Mouse (Mus musculus) thymus, adult 2 months (tissue): ENCODE data around the gene Mylk. TPM values are rescaled to one million over a fixed set of nuclear protein-coding genes. Genes with fewer than 3 reads are reported as not detected.

Source experiments
- DNase-seq: peaks from one replicate; pipeline ENCODE4 v3.0.0; 2021
- H3K27ac ChIP-seq: fragments of 200-500 bp; 2 replicates; pipeline ENCODE4 v1.5.1; 2012; ENCODE audit warnings: low read length, control low read depth; ENCODE audit not compliant: control insufficient read depth, insufficient read depth
- H3K27me3 ChIP-seq: fragments of 200-500 bp; 2 replicates; pipeline ENCODE4 v1.6.1; 2012; ENCODE audit warnings: mild to moderate bottlenecking, low read length, moderate library complexity, mixed read lengths; ENCODE audit not compliant: control insufficient read depth, insufficient read depth
- H3K36me3 ChIP-seq: fragments of 200-500 bp; 2 replicates; pipeline ENCODE4 v1.6.1; 2012; ENCODE audit warnings: mild to moderate bottlenecking, low read length, moderate library complexity; ENCODE audit not compliant: control insufficient read depth, insufficient read depth
- H3K4me1 ChIP-seq: fragments of 200-500 bp; replicated peaks from 2 replicates; pipeline ENCODE4 v1.6.1; 2012; ENCODE audit warnings: low read length; ENCODE audit not compliant: control insufficient read depth, insufficient read depth
- H3K4me3 ChIP-seq: fragments of 200-500 bp; 2 replicates; pipeline ENCODE4 v1.5.1; 2012; ENCODE audit warnings: mild to moderate bottlenecking, low read length, control low read depth, moderate library complexity; ENCODE audit not compliant: control insufficient read depth, insufficient read depth
- CTCF ChIP-seq: fragments of 200-500 bp; IDR thresholded peaks from 2 replicates; pipeline ENCODE4 v1.5.1; 2012; ENCODE audit warnings: mild to moderate bottlenecking, control low read depth, low read length, moderate library complexity, borderline replicate concordance; ENCODE audit not compliant: control insufficient read depth, poor library complexity, insufficient read depth; ENCODE audit errors: extremely low read depth
- POLR2A ChIP-seq: fragments of 200-500 bp; IDR thresholded peaks from 2 replicates; pipeline ENCODE4 v1.6.1; 2012; ENCODE audit warnings: mild to moderate bottlenecking, low read length, control low read depth, moderate library complexity; ENCODE audit not compliant: control insufficient read depth, poor library complexity, insufficient read depth; ENCODE audit errors: extremely low read depth
- WGBS: fragments of 180-500 bp; shearing (Covaris S2); methylation state at CpG from one replicate; pipeline ENCODE4 v1.1.7; 2018; 5-methylcytosine and 5-hydroxymethylcytosine counted together
- polyA plus RNA-seq: library from polyadenylated mRNA; depleted of rRNA; stranded (reverse); fragments of >200 nt; gene quantifications from 2 replicates; pipeline ENCODE4 v1.2.3, GENCODE M21; 2012

Mylk gene
- polyA plus RNA-seq, 1 experiment, result 7.2 TPM

- no peaks in the 10 kb centered on the region for H3K36me3 ChIP-seq
- H3K4me1 ChIP-seq, result no peaks in the 10 kb centered on the region
- no peak overlapping the region for H3K27ac ChIP-seq
- H3K4me3 ChIP-seq, result no peak overlapping the region
- TF ChIP-seq CTCF, result no peak
- TF ChIP-seq POLR2A, result no peak
- no peaks in the 10 kb centered on the region for H3K27me3 ChIP-seq
- no peak for DNase-seq
- 86% methylated on average over 4 of the region's 4 CpGs for WGBS
Observed at GRCm38 (mm10) chr16:35025347-35025746, 280.3 kb downstream of the Mylk start.

- no peaks in the 10 kb centered on the region for H3K36me3 ChIP-seq
- no peaks in the 10 kb centered on the region for H3K4me1 ChIP-seq
- 79% methylated on average over 3 of the region's 3 CpGs for WGBS
- no peak for TF ChIP-seq POLR2A
- TF ChIP-seq CTCF, result no peak
- H3K27ac ChIP-seq, result no peak overlapping the region
- no peak for DNase-seq
- H3K27me3 ChIP-seq, result no peaks in the 10 kb centered on the region
- H3K4me3 ChIP-seq, result no peak overlapping the region
Observed at GRCm38 (mm10) chr16:35033241-35033640, 288.2 kb downstream of the Mylk start.

- no peak overlapping the region for H3K4me3 ChIP-seq
- H3K27me3 ChIP-seq, result no peaks in the 10 kb centered on the region
- no peak for DNase-seq
- H3K36me3 ChIP-seq, result no peaks in the 10 kb centered on the region
- H3K27ac ChIP-seq, result no peak overlapping the region
- no peaks in the 10 kb centered on the region for H3K4me1 ChIP-seq
- TF ChIP-seq CTCF (no peak), POLR2A (no peak)
- 56% methylated on average over 8 of the region's 8 CpGs for WGBS
Observed at GRCm38 (mm10) chr16:35033809-35034577, 289.0 kb downstream of the Mylk start.

DNA sequence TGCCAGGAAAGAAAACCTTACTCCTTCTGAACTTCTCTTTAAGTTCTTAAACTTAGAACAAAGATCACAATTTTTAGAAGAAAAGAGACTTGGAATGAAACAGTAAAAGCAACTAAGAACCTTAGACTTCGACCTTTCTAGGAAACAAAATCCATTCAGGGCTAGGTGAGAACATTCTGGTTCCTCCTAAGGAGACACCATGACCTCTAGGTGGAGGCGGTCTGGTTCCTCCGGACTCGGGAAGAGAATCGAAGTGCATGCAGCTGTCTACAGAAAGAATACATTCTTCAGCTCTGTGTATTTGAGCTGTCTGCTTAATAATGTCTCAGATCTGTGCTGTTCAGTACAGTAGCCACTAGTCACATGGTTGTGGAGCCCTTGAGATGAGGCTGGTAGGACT is 290.0 kb downstream of the Mylk start:
- no peak for DNase-seq
- H3K27me3 ChIP-seq, result no peaks in the 10 kb centered on the region
- no peaks in the 10 kb centered on the region for H3K4me1 ChIP-seq
- H3K4me3 ChIP-seq, result no peak overlapping the region
- WGBS, result 92% methylated on average over 5 of the region's 5 CpGs
- no peak overlapping the region for H3K27ac ChIP-seq
- no peaks in the 10 kb centered on the region for H3K36me3 ChIP-seq
- no peak for TF ChIP-seq POLR2A
- no peak for TF ChIP-seq CTCF

DNA sequence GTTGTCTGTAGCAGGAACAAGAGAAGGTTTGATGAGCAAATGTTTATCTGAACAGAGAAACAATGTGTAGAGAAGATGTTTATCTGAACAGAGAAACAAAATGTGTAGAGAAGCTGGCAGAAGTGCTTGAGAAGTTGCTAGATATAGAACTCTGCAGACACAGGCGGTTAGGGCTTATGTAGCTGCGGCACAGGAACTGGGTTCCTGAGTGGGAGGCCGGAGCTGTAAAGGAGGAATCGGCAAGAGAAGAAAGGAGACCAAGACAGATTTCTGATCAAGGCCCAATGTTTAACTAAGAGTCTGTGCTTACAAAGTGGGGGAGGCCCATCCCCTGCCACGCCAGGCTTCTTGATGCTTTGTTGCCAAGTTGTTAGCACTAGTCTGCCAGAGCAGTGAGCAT is 291.7 kb downstream of the Mylk start:
- WGBS, result 86% methylated on average over 5 of the region's 5 CpGs
- DNase-seq, result no peak
- Histone ChIP-seq H3K27me3 (no peaks in the 10 kb centered on the region), H3K36me3 (no peaks in the 10 kb centered on the region), H3K27ac (no peak overlapping the region), H3K4me1 (no peaks in the 10 kb centered on the region), H3K4me3 (no peak overlapping the region)
- TF ChIP-seq CTCF (no peak), POLR2A (no peak)

- Histone ChIP-seq H3K4me1 (no peaks in the 10 kb centered on the region), H3K27ac (no peak overlapping the region), H3K27me3 (no peaks in the 10 kb centered on the region), H3K4me3 (no peak overlapping the region), H3K36me3 (no peaks in the 10 kb centered on the region)
- DNase-seq, result no peak
- WGBS, result 69% methylated on average over 4 of the region's 4 CpGs
- no peak for TF ChIP-seq POLR2A
- no peak for TF ChIP-seq CTCF
Observed at GRCm38 (mm10) chr16:35038343-35039057, 293.5 kb downstream of the Mylk start.

DNA sequence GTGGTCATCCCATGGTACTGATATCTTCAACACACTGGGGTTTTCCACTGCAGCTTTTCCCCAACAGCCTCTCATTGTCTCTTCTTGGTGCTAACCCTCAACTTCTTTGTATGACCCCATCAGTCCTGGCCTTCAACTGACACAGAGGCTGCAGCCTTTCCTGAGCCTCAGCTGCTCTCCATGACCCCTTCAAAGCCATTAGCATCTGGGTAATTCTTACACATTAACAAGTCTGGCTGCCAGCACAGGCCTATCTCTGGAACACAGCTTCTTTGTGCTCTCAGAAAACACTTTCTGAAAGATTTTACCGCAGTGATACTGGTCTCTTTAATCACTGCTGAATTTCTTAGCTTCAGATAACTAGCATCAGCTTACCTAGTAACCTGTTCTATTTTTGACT is 295.1 kb downstream of the Mylk start:
- H3K27me3 ChIP-seq, result no peaks in the 10 kb centered on the region

More for the DNA sequence above, 295.1 kb downstream of the Mylk start:
- Histone ChIP-seq H3K36me3 (no peaks in the 10 kb centered on the region), H3K27ac (no peak overlapping the region), H3K4me3 (no peak overlapping the region), H3K4me1 (no peaks in the 10 kb centered on the region)
- TF ChIP-seq POLR2A (no peak), CTCF (no peak)
- 96% methylated on average over 1 of the region's 1 CpGs for WGBS
- DNase-seq, result no peak
